Mouse (Mus musculus): ENCODE measurements at regions not wholly inside any gene's neighbourhood (a gene's known extent, or its start where the extent isn't known, plus 50 kb on each side); places are given as distances from the start of the nearest gene placed in this dataset.

DNA sequence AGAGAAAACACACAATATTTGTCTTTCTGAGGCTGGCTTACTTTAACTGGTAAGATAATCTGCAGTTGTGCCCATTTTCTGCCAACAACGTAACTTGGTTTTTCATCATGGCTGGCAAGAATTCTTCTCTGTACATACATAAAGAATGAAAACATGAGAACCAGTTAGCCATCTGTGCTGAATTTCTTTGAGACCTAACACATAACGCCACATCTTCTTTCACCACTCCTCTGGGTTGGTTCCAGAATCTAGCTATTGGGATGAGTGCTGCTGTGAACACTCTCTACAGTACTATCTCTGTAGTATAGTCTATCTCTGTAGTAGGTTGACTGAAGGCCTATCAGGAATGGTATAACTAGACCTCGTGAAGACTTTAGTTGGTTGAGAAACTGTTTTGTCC, 132.1 kb downstream of the 1700020N01Rik start:
- DNase-seq (ENCODE audit: low spot score), result no peak

DNA sequence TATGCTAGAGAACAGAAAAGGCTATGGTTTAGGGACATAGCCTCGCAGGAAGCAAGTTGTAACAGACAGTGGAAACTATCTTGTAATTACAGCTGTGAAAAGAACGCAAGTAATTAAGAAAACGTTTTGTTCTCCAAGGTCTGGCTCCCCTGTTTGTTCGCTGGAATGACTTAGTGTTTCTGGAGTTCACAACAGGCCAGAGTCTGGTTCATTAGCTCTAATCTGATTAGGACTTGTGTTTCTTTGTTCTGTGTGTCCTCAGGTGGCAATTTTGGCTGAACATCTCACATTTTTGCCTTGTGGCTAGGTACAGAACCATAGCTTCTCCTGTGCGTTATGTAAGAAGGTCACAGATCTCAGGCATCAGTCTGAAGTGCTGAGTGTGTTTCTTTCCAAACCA, 141.7 kb upstream of the Sgk1 start:
- no peak for DNase-seq (ENCODE audit: low spot score)

DNA sequence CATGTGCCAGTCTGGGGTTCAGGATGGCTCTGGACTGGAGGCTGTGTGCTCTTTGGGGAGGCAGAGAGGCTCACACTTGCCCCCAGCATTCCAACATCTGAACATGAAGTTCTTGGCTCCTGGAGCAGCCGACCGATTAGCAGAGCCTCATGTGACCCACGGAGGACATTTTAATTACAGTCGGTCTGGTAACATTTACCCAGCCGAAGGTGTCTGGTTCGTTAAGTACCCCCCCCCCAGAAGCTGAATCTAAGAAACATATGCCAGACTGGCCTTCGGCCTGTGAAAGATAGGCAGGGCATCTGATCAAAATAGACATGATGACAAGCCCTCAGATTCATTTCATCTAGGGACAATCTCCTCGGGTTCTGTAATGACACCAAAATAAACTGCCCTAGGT, 140.4 kb upstream of the Sgk1 start:
- DNase-seq (ENCODE audit: low spot score), result no peak

DNA sequence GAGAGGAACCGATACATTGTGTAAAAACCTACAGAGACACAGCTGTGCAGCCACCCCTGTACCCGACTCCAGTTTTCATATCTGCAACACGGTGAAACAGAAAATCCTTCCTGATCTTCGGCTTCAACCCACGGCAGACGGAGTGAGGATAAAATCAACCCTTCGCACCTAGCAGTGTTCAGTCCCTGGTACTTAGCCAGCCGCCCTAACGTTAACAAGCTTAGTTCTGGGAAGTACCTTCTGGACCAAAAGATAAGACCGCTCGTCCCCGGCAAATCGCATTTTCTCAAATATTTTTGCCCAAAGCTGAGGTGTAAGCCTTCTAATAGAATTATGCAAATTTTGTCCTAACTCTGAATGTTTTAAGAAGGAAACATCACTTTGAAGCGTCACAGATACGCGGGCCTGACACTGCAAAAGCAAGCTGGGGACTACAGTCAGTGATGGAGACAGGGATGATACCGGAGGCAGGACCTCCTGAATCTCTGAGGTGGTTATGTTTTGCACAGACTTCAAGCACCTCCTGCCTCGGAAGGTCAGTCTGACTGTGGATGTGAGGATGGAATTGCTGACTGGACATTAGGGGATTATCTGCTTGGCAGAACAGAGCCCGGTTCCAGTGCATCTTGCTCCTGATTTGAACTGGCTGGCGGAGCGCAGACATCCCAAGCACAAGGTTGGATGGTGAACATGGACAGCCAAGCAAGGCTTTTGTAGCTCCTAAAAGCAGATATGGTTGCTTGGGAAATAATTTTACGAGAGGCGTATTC, 139.8 kb upstream of the Sgk1 start:
- no peak for DNase-seq (ENCODE audit: low spot score)

DNA sequence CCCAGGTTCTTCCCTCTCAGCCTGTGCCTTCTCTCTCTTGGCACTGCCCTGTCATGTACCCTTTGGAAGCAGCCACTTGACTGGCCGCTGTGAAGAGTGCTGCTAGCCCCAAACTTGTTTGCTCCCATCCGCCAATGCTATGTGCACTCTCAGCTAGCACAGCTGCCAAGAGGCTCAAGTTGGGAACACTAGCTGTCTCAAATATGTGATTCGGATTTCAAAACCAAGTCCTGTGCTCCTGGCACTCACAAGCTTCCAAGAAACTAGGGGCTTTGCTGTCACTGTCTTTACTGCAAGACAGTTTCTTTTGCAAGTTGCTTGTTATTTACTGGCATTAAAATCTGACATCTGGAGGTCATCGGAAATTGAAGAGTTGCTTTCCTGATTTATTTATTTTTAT, 138.6 kb upstream of the Sgk1 start:
- DNase-seq (ENCODE audit: low spot score), result no peak

DNA sequence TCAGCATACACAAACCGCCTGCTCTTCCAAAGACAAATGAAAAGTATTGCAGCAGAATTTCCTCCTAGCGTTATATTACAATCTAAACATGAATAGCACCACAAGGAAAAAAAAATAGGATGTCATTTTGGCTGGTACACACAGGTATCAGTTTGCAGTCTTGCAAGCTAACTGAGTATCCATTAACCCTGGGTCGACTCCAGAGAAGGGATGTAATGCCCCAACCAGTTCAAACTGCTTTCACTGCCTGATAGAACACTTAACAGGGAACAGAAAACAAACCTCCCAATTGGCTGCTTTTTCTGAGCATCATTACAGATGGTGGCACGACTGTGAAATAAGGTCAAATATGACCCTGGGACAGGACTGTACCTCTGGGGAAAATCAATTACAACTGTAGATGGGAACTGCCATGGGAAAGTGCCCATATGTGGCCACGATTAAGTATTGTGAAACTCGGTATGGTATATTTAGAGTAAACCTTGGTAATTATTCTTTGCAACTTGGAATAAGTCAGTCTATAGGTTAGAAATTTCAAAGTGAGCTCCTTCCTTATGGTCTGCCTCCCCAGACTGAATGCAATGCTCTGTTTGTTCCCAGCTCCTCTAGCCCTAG, 137.5 kb upstream of the Sgk1 start:
- no peak for DNase-seq (ENCODE audit: low spot score)

DNA sequence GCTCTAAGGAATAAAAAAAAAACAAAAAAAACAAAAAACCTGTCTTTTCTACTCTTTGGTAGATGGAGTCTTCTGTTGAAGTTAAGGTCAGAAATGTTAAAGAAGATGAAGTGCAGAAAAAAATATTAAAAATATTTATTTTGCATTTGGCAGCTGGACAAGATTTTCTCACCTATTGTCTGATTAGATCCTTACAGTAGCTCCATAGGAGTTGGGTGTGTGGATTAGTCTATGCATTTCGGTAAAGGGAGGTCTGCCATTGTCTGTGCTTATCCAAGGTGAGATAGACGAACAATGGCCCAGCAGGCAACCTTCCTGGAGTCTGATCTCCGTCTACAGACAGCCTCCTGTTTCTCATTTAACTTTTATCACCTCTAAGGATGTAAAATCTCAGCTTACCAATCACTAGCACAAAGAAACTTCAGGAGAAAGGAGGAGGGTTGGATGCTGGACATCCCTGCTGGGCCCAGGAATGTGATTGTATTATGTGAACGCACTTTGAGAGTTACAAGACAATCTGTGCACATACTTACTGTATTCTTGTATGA, 136.0 kb upstream of the Sgk1 start:
- DNase-seq (ENCODE audit: low spot score), result no peak

DNA sequence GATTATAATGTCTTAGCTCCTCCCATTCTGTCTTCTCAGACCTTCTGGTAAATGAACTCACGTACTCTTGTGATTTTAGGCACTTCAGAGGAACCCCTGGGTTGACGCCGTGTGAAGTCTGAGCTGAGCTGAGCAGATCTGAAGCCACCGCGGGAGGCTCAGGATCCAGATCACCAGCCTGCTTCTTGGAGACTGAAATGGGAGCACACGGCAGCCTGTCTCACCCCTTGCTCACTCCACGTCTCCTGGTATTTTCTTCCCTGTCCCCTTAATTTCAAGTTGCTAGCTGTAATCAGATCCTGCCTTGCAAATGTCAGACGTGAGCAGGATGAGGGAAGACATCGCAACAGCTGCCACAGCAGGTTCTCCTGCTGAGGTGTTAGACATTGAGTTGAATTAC, 135.3 kb upstream of the Sgk1 start:
- DNase-seq (ENCODE audit: low spot score), result no peak

DNA sequence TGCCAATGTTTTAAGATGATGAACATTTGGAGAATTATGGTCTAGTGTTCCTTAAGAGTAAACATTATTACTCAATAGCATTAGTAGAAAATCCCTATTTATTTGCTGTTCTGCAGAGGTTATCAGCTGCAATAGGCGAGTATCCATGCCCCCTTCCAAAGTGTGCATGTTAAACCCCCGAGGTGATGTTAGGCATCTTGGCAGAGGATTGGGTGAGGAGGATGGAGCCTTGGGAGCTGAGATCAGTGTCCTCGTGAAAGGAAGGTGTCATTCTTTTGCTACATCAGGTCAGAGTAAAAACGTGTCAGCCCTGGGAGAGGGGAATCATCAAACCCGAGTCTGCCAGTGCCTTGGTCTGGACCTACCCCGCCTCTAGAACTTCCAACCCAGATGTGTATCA, 130.7 kb upstream of the Sgk1 start:
- no peak for DNase-seq (ENCODE audit: low spot score)

DNA sequence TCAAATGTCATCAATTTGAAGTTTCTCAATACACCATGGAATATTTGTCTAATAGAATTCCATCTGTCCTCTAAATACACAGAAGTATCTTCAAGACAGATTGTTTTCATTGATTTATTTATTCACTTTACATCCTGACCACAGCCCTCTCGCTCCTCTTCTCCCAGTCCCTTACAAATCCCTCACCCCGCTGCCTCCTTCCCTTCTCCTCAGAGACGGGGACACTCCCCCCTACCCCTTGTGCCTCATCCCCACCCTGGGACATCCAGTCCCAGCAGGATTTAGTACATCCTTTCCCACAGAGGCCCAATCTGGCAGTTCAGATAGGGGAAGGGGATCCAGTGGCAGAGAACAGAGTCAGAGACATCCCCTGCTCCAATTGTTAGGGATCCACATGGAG, 129.6 kb upstream of the Sgk1 start:
- DNase-seq (ENCODE audit: low spot score), result no peak

DNA sequence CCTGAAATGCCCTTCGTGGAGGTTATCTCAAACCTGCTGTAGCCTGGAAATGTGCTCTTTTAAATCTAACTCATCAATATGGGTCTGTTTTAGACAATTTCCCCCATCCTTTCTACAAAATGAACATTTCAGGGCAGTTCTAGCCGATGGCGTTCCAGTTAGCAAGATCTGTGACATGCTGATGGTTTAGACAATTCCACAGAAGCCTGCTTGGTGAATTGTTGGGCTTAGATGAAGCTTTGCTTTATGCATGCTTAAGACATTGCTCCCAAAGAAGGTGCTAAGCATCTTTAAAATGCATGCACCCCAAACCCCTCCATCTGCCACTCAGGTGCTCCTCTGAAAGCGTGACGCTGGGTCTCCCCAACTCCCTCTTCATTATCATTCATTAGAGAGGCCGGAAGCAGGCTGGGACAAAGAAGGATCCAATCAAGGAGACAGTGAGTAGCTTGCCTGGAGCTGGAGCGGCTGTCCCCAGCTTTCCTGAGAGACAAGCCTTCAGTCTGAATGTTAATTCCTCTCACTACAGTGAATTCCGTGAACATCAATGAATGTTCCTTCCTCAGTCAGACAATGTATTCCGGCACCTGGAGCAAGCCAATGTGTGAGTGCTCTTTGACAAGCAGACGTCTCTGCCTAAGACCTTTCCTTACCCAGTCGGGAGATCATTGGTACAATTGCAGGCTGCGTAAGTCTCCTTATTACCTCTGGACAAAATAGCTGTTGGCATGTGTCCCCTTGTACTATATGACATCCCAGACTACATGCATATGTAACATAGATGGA, 127.0 kb upstream of the Sgk1 start:
- no peak for DNase-seq (ENCODE audit: low spot score)

DNA sequence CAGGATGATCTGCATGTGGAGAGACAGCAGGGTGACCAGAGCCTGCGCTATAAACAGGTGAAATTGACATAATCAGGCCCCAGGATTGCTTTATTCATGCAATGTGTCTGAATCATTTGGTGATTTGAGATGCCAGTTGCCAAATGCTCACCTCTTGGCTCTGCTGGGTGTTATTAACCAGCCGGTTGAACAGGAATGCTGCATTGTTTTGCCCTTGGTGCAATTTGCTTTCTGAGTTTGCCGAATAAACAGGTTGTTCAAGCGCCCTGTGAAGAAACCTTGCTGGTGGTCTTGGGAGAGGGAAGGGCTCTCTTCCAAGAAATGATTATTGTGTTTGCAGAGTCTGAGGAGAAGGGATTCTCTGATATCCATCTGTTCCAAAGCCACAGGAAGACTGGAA, 126.3 kb upstream of the Sgk1 start:
- DNase-seq (ENCODE audit: low spot score), result no peak

DNA sequence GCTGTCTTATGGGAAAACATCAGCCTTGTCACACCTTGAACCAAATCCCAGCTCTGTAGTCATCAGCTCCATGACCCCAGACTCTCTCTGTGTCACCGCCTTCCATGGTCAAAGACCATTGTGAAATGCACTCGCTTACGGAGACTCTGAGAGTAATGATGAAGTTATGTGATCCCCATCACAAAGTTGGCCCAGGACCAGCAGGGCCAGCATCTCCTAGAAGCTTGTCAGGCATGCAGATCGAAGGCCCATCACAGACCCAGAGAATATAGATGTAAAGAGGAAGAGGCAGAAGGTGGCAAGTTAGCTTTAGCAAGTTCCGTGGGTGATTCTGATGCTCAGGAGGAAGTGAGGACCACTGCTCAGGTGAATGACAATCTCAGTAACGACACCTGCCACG, 125.2 kb upstream of the Sgk1 start:
- no peak for DNase-seq (ENCODE audit: low spot score)

DNA sequence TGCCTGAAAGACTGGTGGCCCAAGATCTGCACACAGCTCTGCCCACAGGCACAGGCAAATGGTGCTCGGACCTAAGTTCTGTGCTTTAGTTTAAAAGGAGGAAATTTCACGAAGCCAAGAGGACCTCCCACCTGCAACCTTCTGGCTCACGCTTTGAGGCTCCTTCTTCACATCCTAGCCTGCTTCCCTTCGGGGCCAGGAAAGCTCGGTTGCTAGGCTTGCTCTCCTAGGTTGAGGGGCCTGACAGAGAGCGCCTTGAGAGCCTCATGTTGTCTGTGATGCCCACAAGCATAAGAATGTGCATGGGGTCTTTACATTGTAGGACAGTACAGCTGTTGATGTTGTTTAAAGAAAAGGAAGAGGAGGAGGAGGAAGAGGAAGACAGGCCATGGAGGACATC, 123.9 kb upstream of the Sgk1 start:
- DNase-seq (ENCODE audit: low spot score), result no peak

DNA sequence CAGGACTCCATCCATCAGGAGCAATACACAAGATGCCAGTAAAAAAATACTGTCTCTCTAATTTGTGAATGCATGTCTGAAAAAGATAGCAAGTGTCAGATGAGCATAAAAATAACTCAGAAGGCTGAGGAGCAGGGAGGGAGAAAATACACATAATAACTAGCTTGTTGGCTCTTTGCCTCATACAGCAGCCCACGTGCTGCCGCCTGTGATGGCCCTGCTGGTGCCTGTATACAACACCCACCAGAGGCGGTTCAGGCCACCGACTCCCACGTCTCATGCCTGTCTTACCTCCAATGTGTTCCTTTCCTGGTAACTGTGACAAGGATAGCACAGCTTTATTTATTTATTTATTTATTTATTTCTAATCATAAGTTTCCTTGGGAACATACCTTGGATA, 119.5 kb upstream of the Sgk1 start:
- DNase-seq (ENCODE audit: low spot score), result no peak

DNA sequence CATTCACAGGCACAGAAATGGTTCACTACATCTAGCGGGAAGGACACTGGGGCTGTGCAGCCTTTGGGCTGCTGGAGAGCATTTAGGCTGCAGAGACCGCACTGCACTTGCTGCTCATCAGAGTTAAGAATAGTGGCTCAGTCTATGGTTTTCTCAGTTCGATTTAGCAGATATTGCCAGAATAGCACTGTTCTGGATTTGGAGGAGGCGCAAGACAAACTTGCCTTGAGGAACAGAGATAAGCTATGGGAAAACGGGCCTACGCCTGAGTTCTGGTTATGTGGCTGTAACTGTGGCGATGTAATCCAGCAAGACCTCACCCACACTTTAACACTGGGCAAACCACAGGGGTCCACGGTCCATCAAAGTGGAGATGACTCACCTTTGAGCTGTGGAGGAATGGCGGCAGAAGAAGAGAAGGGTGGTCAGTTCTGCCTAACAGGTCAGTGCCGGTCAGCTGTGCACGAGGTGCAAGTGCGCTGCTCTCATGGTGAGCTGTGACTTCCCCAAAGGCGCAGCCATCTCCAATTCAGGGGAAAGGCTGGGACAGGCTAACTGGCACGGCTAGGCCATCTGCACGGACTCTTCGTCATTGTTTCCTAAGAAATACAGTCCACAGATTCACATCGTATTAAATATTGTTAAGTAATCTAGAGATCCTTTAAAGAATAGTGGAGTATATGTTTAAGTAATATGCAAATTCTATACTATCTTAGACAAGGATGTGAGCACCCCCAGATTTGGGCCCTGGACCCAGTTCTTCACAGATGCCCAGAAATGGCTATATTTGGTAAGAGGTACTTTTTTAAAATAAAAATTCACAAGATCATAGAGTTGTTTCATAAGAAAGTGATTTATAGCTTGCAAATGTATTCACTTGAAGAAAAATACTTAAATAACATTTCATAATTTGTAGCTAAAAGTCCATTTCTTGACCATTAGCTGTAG, 118.7 kb upstream of the Sgk1 start:
- no peak for DNase-seq (ENCODE audit: low spot score)

DNA sequence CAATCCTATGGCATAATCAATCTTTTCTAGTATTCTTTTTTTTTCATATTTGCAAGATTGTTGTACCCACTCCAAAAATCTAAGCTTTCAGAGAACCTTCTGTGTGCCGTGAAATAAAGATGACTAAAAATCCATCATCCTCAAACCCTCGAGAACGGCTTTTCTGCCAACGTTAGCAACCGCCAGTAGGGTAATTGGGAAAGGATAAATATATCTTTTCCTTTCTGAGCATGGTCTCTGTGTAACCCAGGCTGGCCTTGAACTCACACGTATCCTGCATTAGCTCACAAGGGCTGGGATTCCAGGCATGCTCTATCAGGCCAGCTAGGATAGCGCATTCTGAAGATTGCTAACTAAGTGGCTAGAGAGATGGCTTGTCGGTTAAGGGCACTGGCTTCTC, 117.9 kb upstream of the Sgk1 start:
- no peak for DNase-seq (ENCODE audit: low spot score)

DNA sequence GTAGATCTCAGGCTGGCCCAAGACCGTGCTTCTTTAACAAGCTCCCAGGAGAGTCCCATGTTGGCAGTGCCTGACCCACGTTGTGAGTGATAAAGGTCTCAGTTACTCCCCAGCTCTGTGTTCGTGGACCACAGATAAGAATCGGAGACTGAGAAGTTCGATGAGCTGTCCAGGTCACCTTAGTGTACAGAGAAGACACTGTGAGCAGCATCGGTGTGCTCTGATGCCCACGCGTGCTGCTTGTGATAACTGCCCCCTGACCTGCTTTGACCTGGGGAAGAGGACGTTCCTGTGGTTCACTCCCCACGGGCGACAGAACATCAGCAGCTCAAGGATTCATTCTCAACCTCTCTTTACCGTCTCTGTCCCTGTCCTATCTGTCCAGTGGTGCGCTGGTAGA, 117.1 kb upstream of the Sgk1 start:
- DNase-seq (ENCODE audit: low spot score), result no peak

DNA sequence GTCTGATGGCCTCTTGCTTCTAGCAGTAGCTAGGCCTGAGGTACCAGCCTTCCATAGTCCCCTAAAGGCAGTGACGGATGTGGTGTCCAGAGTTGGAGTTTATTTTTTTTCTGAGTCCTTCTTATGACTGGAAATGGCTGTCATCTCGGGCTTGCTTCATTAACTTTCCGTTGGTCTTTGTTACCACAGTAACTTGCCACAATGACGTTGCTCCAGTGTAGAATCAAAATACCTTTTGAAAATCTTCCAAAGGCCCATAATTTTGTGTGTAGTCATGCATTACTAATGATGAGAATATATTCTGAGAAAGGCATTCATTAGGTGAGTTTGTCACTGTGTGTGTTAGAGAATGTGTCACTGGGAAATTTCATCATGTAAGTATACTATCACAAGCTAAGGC, 108.4 kb upstream of the Sgk1 start:
- DNase-seq (ENCODE audit: low spot score), result no peak

DNA sequence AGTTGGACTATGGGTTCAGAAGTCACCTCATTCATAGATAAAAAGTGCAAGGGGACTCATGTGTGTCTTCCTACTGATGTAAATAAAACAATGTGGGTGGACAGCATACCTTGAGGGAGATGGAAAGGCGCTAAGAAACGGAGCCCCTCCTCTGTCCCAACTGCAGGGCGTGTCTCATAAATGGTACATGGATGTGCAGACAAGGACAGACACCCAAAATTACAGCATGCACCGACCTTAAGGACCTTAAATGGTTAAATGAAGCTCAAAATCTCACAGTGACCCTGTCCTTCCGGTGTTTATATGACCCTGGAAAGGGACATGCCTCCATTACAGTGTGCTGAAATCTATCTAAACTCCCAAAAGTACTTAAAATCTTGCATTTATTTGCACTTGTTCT, 106.5 kb upstream of the Sgk1 start:
- DNase-seq (ENCODE audit: low spot score), result no peak

DNA sequence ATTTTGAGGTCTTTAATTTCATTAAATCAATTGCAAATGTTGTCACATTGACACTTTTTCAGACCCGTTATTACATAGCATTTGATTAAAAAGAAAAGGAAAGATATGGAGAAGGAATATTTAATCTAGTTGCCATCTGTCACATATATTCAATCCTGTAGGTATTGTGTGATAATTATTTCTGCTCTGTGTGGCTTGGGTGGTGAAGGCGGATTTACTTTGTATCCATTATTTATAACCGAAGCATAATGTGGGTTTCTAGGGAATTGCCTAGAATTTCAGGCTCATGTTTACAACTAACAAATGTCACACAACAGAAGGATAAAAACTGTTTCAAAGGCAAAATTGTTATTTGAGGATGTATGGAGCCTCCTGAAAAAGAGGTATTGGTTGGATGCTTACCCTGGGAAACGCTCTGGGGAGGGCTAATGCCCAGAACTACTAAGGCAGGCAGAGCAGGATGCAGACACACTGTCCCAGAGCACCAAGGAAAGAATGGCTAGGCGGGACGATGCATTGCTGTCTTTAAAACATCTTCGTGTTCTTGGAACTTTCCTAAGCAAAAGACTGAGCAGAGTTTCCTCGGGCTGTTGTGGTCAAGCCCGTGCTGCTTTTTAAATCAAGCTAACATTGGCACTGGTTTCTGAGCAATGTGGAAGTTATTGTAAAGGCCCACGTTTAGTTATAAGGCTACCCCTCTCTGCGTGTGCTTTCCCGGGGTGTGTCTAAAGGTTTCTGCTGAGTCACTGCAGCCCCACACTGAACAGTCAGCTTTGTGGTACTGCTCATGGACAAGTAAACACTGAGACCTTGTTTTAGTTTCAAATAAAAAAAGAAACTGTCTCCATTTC, 105.8 kb upstream of the Sgk1 start:
- no peak for DNase-seq (ENCODE audit: low spot score)
